Mouse (Mus musculus) forebrain, embryonic 11.5 days (tissue): ENCODE measurements at regions not wholly inside any gene's neighbourhood (a gene's known extent, or its start where the extent isn't known, plus 50 kb on each side); places are given as distances from the start of the nearest gene placed in this dataset.

ENCODE experiments used
- ATAC-seq: fragments of 200-750 bp; cut with Nextera tagmentation; replicated peaks from 2 replicates; pipeline ENCODE4 v1.8.0; 2017; ENCODE audit warnings: moderate TSS enrichment; ENCODE audit not compliant: low FRiP score
- DNase-seq: peaks from one replicate; pipeline ENCODE4 v3.0.0-alpha.2; 2017; ENCODE audit warnings: low spot score
- H3K27ac ChIP-seq: fragments of 300-500 bp; sonication (generic); 2 replicates; pipeline ENCODE4 v1.5.1; 2014; ENCODE audit warnings: low read depth, low read length
- H3K27me3 ChIP-seq: fragments of 300-500 bp; sonication (generic); 2 replicates; pipeline ENCODE4 v1.6.1; 2014; ENCODE audit warnings: mild to moderate bottlenecking, low read length, mixed read lengths; ENCODE audit not compliant: control insufficient read depth, insufficient read depth
- H3K36me3 ChIP-seq: fragments of 300-500 bp; sonication (generic); 2 replicates; pipeline ENCODE4 v1.6.1; 2014; ENCODE audit warnings: mild to moderate bottlenecking, low read length, moderate library complexity, mixed read lengths; ENCODE audit not compliant: control insufficient read depth, insufficient read depth
- H3K4me1 ChIP-seq: fragments of 300-500 bp; sonication (generic); replicated peaks from 2 replicates; pipeline ENCODE4 v1.6.1; 2014; ENCODE audit warnings: low read length, mixed read lengths; ENCODE audit not compliant: control insufficient read depth, insufficient read depth
- H3K4me2 ChIP-seq: fragments of 300-500 bp; sonication (generic); 2 replicates; pipeline ENCODE4 v1.6.1; 2014; ENCODE audit warnings: low read depth, mild to moderate bottlenecking, low read length, moderate library complexity, mixed read lengths; ENCODE audit not compliant: severe bottlenecking
- H3K4me3 ChIP-seq: fragments of 300-500 bp; sonication (generic); 2 replicates; pipeline ENCODE4 v1.5.1; 2014; ENCODE audit warnings: low read depth, low read length
- H3K9ac ChIP-seq: fragments of 300-500 bp; sonication (generic); 2 replicates; pipeline ENCODE4 v1.6.1; 2014; ENCODE audit warnings: low read length
- H3K9me3 ChIP-seq: fragments of 300-500 bp; sonication (generic); 2 replicates; pipeline ENCODE4 v1.6.1; 2016; ENCODE audit warnings: low read length, mixed read lengths; ENCODE audit not compliant: control insufficient read depth
- WGBS: fragments of 180-500 bp; shearing (Covaris S2); extraction: QIAGEN DNeasy Blood & Tissue Kit; methylation state at CpG from one replicate; pipeline ENCODE4 v1.1.7; 2014; 5-methylcytosine and 5-hydroxymethylcytosine counted together

GRCm38 (mm10) chr10:19472066-19472465 lies 115.7 kb downstream of the Olig3 start:
- H3K36me3 ChIP-seq: no peaks in the 10 kb centered on the region
- H3K4me2 ChIP-seq: no peak overlapping the region
- H3K4me3 ChIP-seq: no peak overlapping the region
- 46% methylated on average over 6 of the region's 6 CpGs for whole genome bisulfite sequencing
- H3K9me3 ChIP-seq: no peaks in the 10 kb centered on the region
- no peaks in the 10 kb centered on the region for H3K27me3 ChIP-seq
- ATAC-seq (no peak), DNase-seq (no peak)
- no peak overlapping the region for H3K9ac ChIP-seq
- no peak overlapping the region for H3K27ac ChIP-seq
- H3K4me1 ChIP-seq: no peaks in the 10 kb centered on the region

GRCm38 (mm10) chr10:19472949-19473535 lies 116.7 kb downstream of the Olig3 start:
- Histone ChIP-seq H3K4me1 (no peaks in the 10 kb centered on the region), H3K4me2 (no peak overlapping the region), H3K9ac (no peak overlapping the region), H3K27ac (no peak overlapping the region), H3K36me3 (no peaks in the 10 kb centered on the region), H3K27me3 (no peaks in the 10 kb centered on the region), H3K9me3 (no peaks in the 10 kb centered on the region), H3K4me3 (no peak overlapping the region)
- 84% methylated on average over 3 of the region's 3 CpGs for WGBS
- no peak for DNase-seq
- ATAC-seq: no peak

- no peak overlapping the region for H3K9ac ChIP-seq
- 66% methylated on average over 15 of the region's 15 CpGs for WGBS
- no peak overlapping the region for H3K27ac ChIP-seq
- no peak overlapping the region for H3K4me3 ChIP-seq
- H3K36me3 ChIP-seq: no peaks in the 10 kb centered on the region
- ATAC-seq: no peak
- no peaks in the 10 kb centered on the region for H3K27me3 ChIP-seq
- H3K9me3 ChIP-seq: no peaks in the 10 kb centered on the region
- H3K4me2 ChIP-seq: no peak overlapping the region
- DNase-seq: no peak
- H3K4me1 ChIP-seq: no peaks in the 10 kb centered on the region
These were observed 106.1 kb upstream of the Ifngr1 start for GRCm38 (mm10) chr10:19485537-19486135.

GRCm38 (mm10) chr10:19490500-19490899 lies 101.2 kb upstream of the Ifngr1 start:
- Histone ChIP-seq H3K9ac (no peak overlapping the region), H3K4me2 (no peak overlapping the region), H3K9me3 (no peaks in the 10 kb centered on the region), H3K4me1 (no peaks in the 10 kb centered on the region), H3K4me3 (no peak overlapping the region), H3K27ac (no peak overlapping the region), H3K36me3 (no peaks in the 10 kb centered on the region), H3K27me3 (no peaks in the 10 kb centered on the region)
- ATAC-seq: no peak
- DNase-seq: no peak
- 54% methylated on average over 8 of the region's 8 CpGs for WGBS

- Histone ChIP-seq H3K27me3 (no peaks in the 10 kb centered on the region), H3K9me3 (no peaks in the 10 kb centered on the region), H3K4me3 (no peak overlapping the region), H3K4me2 (no peak overlapping the region), H3K36me3 (no peaks in the 10 kb centered on the region), H3K27ac (no peak overlapping the region), H3K4me1 (no peaks in the 10 kb centered on the region), H3K9ac (no peak overlapping the region)
- ATAC-seq: no peak
- peak; percentile 60 for DNase-seq
- WGBS: 71% methylated on average over 20 of the region's 21 CpGs
These were observed 100.0 kb upstream of the Ifngr1 start for GRCm38 (mm10) chr10:19491513-19492380.

- no peaks in the 10 kb centered on the region for H3K36me3 ChIP-seq
- DNase-seq: no peak
- no peak overlapping the region for H3K4me2 ChIP-seq
- ATAC-seq: no peak
- no peak overlapping the region for H3K4me3 ChIP-seq
- no peaks in the 10 kb centered on the region for H3K4me1 ChIP-seq
- no peak overlapping the region for H3K9ac ChIP-seq
- WGBS: 33% methylated on average over 9 of the region's 9 CpGs
- H3K27me3 ChIP-seq: no peaks in the 10 kb centered on the region
- H3K27ac ChIP-seq: no peak overlapping the region
- H3K9me3 ChIP-seq: no peaks in the 10 kb centered on the region
These were observed 97.2 kb upstream of the Ifngr1 start for GRCm38 (mm10) chr10:19494461-19495105.

GRCm38 (mm10) chr10:19498112-19498511 lies 93.6 kb upstream of the Ifngr1 start:
- H3K9ac ChIP-seq: no peak overlapping the region
- no peak overlapping the region for H3K4me2 ChIP-seq
- no peak overlapping the region for H3K4me3 ChIP-seq
- H3K36me3 ChIP-seq: no peaks in the 10 kb centered on the region
- no peak overlapping the region for H3K27ac ChIP-seq
- no peaks in the 10 kb centered on the region for H3K4me1 ChIP-seq
- 85% methylated on average over 4 of the region's 4 CpGs for WGBS
- no peaks in the 10 kb centered on the region for H3K9me3 ChIP-seq
- no peaks in the 10 kb centered on the region for H3K27me3 ChIP-seq
- ATAC-seq (no peak), DNase-seq (no peak)

- DNase-seq: no peak
- 91% methylated on average over 4 of the region's 4 CpGs for WGBS
- H3K4me3 ChIP-seq: no peak overlapping the region
- ATAC-seq: no peak
- H3K36me3 ChIP-seq: no peaks in the 10 kb centered on the region
- no peak overlapping the region for H3K9ac ChIP-seq
- H3K27me3 ChIP-seq: no peaks in the 10 kb centered on the region
- H3K9me3 ChIP-seq: no peaks in the 10 kb centered on the region
- no peak overlapping the region for H3K27ac ChIP-seq
- no peak overlapping the region for H3K4me2 ChIP-seq
- H3K4me1 ChIP-seq: no peaks in the 10 kb centered on the region
These were observed 88.9 kb upstream of the Ifngr1 start for GRCm38 (mm10) chr10:19502874-19503273.
